Mouse (Mus musculus): ENCODE data around the gene Dip2c.

The Dip2c gene

DNA sequence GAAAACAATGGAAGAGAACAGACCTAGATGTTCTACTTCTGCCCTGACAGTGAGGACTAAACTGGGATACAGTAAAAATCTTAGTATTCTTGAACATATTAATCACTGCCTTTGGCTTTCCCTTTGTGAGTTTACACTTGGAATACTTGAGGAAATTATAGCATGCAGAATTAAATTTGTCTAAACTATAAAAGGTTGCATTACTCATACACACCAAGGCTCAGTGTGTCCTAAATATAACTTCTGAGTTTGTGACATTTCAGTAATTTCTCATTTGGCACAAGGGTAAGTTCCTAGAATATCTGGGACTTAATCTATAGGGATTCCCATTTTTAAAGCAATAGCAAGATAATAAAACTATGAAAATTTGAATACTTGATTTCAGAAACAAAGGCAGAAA lies 262.2 kb downstream of the Dip2c start:
- in situ Hi-C loops (cut with MboI) = no loop called here

DNA sequence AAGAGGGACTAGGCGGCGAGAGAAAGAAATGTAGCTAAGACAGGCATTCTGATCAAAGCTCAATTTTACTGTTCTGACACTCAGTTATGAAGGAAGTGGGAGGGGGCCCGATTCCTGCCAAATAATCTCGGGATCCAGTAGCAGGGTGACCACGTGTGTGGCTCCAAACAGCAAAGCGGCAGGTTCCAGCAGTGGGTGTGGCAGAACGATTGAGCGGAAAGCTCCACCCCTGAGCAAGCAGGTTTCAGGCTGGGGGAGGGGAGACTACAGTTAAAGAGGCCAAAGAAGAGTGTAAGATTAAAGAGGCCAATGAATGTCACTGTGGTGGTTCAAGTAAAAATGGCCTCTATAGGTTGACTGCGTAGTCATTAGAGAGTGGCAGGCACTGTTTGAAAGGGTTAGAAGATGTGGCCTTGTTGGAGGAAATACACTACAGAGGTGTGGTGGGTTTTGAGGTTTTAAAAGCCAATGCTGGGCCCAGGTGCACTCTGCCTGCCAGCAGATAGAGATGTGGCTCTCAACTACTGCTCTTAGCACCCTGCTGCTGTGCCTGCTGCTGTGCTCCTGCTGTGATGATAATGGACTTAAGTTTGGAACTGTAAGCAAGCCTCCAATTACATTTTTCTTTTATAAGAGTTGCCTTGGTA lies 271.5 kb downstream of the Dip2c start:
- in situ Hi-C loops (cut with MboI) = no loop called here

DNA sequence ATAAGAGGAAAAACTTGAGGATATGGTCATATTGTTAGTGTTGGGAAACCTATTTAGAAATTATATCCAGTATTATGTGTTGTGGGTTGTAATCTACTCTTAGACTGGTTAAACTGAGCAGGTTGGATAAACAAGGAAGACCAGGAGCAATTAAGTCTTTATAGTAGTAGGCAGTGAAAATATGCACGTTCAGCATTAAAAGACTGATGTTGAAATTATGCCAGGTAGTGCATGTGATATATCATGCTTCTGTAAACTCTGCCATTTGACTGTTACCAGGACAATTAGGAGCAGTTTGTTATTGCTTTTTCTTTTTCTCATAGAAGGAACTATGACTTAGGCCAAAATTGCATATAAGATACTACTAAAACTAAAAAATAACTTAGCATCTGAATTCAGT lies 285.8 kb downstream of the Dip2c start:
- in situ Hi-C loops (cut with MboI) = no loop called here

DNA sequence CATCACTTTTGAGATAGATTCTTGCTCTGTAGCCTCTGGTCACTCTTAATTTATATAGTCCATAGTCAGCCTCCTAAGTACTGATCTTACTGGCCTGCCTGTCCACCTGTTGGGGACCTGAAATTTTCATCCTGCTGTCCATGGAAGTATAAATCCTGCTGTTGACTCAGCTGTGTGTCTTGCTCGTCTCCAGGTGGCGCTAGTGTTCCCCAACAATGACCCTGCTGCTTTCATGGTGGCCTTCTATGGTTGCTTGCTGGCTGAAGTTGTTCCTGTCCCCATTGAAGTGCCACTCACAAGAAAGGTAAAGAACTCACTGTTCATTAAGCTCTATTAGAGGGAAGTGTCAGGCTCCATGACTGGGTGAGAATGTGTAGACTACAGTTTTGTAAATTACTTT lies 286.6 kb downstream of the Dip2c start:
- in situ Hi-C loops (cut with MboI) = no loop called here

DNA sequence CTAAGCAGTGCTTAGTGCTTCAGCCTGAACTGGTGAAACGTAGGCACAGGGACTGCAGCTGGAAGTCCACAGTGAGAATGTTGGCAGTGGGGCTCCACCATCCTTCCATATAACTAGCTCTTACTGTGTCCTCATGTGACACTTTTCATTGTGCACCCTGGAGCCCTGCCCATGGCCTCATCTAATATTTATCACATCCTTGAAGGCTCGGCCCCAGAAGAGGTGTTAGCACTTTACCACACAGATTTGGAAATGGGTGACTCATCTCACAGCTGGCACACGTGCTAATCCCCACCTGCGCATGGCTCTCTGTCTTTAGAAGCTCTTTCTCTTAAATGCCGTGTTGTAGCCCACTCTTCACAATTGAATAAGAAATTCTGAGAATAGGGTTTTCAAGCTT lies 292.5 kb downstream of the Dip2c start:
- in situ Hi-C loops (cut with MboI) = no loop called here

DNA sequence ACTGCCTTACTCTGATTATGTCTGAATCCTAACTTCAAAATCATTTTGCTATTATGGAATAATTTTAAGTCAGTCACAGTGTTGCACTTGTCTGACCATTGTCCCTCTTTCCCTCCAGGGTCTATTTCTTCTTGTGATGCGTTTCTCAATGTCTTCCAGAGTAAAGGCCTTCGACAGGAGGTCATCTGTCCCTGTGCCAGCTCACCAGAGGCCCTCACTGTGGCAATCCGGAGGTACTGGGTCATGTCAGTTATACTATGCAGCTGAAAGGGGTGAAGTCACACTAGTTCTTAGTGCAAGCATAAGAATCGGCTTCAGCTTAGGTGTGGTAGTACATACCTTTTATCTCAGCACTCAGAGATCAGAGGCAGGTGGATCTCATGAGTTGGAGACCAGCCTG lies 300.4 kb downstream of the Dip2c start:
- in situ Hi-C loops (cut with MboI) = no loop called here

DNA sequence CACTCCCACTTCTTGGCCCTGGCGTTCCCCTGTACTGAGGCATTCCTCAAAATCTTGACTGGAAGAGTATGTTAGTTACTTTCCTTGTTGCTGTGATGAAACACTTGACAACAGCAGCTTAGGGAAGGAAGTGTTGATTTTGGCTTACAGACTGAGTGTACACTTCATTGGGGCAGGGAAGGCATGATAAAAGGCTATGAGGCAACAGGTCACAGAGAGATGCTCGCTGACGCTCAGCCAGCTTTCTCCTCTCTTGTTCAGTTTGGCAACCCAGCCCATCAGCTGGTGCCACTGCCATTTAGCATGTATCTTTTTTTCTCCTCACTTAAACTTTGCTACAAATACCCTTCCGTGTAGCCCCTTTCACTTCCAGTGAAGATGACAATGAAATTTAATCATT lies 302.1 kb downstream of the Dip2c start:
- in situ Hi-C loops (cut with MboI) = no loop called here

DNA sequence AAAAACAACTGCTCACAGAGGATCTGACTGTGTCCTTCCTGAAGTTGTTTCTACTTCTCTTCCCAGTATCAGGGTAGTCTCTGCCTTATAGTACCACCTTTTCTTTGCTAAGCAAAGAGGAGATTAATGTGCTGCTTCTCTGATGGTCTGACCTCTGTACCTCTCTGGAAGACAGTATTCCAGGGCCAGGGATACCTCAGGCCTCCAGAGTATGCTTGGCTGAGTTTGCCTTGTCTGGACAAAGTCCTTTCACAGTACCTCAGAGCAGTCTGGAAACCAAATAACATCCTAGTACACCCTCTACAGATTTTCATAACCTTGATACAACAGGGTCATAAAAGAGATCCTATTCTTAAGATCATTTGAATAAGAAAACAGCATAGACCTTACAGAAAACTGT lies 305.5 kb downstream of the Dip2c start:
- in situ Hi-C loops (cut with MboI) = no loop called here

DNA sequence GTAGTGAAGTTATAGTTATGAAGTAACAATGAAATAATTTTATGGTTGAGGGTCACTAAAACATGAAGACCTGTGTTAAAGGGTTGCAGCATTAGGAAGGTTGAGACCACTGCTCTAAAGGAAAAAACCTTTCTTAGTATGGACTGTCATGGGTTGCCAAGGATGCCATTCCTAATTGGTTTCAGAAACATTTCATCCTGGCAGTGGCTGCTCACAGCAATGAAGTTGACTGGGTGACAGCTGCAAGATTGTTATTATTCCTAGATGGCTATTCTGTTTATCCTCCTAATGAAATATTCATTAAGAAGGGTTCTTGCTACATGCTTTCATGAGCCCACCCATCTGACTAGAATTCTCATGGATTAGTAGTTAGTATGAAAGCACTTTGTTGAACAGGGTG lies 307.3 kb downstream of the Dip2c start:
- in situ Hi-C loops (cut with MboI) = no loop called here

DNA sequence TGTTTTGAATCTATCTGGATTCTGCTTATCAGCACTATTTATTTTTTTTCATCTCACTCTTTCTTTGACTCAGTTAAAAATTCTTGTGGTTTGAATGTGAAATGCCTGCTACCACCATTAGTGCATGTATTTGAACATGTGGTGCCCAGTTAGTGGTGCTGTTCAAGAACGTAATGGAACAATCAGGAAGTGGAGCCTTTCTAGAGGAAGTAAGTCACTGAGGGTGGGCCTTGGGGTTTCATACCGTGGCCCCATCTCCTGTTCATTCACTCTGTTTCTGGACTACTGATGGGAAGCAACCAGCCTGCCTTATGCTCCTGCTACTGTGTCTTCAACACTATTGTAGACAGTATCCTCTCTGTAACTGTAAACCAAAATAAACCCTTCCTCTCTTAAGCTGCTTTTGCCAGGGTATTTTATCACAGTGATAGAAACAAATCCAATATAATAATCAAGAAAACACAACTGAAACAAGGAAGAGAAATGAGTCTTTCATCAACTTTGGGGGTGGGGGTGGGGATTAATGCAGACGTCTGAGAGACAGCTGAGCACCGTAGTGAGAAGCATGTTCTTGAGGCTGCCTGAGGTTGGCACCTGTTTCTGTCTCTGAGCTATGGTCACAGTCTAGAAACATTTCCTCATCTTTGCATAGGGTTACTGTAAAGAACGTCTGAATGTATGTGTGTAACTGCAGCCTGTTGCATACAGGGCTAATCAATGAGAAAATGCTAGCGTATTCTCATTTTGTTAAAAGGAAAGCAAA lies 323.2 kb downstream of the Dip2c start:
- in situ Hi-C loops (cut with MboI) = no loop called here

DNA sequence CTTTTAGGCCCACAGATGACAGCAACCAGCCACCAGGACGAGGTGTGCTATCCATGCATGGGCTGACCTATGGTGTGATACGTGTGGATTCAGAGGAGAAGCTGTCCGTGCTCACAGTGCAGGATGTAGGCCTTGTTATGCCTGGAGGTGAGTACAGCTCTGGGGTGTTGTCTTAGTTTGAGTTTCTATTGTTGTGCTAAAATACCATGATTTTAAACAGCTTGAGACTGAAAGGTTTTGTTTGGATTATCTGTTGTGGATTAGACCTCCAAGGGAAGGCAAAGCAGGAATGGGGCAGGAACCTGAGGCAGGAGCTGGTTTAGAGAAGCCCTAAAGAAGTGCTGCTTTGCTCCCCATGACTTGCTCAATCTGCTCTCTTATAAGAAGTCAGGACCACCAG lies 325.0 kb downstream of the Dip2c start:
- in situ Hi-C loops (cut with MboI) = no loop called here

DNA sequence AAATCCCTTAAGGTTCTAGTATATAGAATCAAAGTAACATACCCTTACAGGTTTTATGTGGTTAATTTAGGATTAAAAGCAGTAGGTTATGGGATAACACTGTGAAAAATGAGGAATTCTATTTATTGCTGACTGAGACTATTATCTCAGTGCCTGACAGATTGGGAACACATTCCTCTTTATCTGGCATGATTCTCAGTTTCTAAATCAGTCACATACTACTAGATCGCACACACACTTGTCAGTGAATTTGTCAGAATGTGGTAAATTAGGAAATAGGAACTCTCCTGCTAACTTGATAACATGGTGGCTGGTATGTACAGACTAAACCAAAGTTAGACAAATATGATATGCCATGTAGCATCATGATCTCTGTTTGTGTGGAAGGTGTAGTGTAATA lies 334.9 kb downstream of the Dip2c start:
- in situ Hi-C loops (cut with MboI) = no loop called here

DNA sequence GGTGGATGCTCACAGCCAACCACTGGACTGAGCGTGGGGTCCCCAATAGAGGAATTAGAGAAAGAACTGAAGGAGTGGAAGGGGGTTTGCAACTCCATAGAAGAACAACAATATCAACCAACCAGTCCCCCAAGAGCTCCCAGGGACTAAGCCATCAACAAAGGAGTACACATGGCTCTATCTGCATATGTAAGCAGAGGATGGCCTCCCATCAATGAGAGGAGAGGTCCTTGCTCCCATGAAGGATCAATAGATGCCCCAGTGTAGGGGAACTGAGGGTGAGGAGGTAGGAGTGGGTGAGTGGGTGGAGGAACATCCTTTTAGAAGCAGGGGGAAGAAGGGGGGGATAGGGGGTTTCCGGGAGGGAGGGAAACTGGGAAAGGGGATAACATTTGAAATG lies 356.4 kb downstream of the Dip2c start:
- in situ Hi-C loops (cut with MboI) = no loop called here

DNA sequence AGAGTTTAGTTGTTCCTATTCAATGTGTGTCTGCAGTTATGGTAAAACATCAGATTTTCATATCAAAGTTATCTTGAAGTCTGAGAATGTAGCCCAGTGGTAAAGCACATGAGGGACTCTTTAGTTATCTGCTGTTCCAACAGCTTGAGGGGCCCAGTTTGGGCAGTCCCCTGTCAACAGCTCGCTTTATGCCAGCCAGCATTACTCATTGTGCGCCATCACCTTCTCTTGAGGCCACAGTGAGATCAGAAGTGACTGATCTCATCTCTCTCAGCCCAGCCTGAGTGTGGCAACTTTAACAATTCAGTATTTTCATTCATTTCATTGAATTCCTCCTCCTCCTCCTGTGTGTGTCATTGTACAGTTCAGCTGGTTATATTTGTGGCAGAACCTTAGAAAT lies 359.6 kb downstream of the Dip2c start:
- in situ Hi-C loops (cut with MboI) = no loop called here

DNA sequence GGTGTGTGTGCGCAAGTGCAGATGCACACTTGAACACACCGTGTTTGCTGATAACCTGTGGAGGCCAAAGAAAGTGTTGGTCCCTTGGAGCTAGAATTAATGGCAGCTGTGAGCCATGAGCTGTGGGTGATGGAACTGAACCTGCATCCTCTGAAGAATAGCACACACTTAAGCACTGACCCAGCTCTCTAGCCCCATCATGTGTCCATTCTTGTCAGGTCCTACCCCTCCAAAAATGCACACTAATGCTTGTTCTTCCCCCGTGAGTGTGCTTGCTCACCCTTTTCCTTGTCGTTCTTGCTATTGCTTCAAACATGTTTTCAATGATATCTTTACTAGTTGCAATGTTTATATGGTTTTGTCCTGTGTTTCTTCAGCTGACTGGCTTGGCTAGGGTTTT lies 360.2 kb downstream of the Dip2c start:
- in situ Hi-C loops (cut with MboI) = no loop called here

DNA sequence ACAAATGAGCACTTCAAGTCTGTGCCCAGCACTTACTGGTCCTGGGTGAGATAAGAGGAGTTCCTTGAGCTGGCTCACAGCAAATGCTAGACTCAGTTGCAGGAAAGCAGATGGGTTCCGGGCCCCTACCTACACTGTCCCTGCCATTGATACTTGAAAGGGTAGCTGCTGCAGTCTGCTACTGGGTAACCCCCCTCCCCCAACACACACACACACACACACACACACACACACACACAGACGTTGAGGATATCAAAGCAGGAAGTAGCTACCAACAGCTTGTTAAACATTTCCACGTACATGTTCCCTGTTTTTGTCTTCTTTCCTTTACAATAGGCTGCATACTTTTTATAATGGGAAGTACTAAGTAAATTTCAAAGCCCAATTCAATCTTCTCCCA lies 361.6 kb downstream of the Dip2c start:
- in situ Hi-C loops (cut with MboI) = no loop called here

DNA sequence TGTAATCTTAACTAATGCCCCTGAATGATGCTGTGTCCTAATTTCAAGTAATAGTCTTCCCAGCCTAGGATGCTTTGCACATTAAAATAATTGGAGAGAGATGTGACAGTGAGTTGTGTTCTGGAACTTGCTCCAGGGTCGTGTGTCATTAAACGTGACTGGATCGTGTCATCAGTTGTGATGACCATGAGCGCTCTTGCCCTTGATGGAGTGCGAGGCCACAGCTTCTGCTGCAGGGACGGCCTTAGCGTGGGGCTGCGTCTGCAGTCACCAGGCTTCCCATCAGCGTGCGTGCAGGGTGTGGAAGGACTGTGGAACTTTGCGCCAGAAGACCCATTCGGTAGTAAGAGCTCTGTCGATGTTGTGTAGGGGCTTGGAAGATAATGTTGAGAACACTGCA lies 372.4 kb downstream of the Dip2c start:
- in situ Hi-C loops (cut with MboI) = no loop called here

DNA sequence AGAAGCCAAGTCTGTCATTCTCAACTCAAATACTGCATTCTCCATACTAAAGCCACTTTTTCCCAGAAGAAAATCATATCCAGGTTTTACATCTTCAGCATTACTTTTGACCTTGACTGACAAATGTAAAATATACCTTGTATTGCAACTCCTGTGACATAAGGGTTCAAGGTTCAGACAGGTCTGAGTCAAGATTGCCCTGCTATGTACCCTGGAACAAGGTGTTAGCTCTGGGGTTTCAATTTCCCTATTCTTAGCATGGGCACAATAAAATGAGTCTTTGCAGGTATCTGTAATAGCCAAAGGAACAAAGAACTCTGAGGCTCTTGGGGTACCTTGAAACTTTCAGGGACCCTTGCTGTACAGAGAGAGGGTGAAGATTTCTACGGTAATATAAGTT lies 373.6 kb downstream of the Dip2c start:
- in situ Hi-C loops (cut with MboI) = no loop called here

DNA sequence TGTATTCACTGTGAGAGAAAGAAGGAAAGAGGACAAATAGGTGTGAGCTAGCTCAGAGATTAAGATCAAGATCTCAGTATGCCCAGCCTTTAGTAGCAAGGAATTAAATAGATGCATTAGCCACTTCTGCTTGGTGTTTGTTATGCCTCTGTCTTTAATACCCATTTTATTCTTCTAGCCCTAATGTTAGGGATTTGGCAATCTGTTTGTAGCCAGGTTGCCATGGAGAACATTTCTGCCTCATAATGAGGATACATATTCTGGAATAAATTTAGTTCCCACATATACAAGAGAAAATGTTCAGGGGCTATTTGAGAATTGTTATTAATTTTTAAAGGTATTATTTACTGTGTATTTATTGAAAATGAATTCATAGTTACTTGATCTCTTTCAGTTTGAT lies 374.3 kb downstream of the Dip2c start:
- in situ Hi-C loops (cut with MboI) = no loop called here

DNA sequence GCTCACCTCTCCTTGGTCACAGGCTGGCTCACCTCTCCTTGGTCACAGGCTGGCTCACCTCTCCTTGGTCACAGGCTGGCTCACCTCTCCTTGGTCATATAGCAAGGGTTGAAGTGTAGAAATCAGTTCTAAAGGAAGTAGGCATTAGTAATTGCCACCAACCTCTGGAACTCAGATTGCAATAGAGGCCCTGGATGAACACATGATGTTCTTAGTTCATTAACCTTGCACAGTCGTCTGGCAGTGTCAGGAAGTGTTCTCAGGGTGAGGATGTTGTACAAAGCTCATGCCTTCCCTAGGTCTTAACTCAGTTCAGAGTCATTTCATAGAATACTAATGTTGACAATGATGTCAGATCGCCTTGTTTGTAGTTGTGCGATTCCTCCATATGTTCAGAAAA lies 376.7 kb downstream of the Dip2c start:
- in situ Hi-C loops (cut with MboI) = no loop called here

DNA sequence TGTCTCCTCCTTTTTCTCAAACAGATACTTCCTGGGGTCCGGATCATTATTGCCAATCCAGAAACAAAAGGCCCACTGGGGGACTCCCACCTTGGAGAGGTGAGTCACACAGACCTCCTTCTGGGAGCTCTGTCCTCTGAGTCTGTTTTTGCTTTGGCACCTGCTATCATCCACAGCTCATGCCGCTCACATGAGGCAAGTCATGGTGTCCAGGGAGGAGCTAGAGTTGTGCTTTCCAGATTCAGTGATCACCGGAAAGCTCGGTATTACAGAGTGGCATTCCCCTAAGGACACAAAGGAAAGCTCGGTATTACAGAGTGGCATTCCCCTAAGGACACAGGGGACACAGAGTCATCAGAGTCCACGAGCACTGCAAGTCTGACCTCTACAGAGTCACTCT lies 380.3 kb downstream of the Dip2c start:
- in situ Hi-C loops (cut with MboI) = no loop called here

DNA sequence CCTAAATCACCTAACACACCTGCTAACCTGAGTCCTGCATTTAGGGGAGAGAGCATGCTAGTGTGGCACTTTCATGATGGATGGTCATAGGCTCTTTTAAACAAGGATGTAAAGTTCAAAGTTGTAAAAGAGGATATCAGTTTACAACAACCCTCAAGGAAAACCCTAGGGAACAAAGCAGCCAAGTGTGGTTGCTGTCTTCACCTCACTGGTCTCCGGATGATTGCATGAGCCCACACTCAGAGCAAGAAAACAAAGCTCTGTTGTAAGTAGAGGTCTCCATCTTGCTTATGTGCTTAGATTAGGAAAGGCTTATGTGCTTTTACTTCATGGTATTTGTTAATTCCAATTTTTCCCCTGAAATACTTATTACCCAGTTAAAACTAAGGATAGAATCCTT lies 384.4 kb downstream of the Dip2c start:
- in situ Hi-C loops (cut with MboI) = no loop called here

DNA sequence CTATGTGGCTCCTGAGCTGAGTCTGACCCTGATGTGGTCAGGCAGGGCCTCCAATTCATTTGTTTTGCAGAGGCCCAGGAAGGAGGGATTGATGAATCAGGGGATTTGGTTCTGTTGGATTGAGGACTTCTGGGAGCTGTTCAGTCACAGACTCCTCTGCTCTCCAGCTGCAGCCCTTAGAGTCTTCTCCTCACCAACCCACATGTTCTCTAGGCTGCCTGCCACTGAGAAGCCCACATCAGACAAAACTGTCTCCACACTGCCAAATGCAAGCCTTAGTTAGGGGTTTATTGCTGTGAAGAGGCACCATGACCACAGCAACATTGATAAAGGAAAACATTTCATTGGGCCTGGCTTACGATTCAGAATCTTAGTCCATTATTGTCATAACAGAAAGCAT lies 387.3 kb downstream of the Dip2c start:
- in situ Hi-C loops (cut with MboI) = no loop called here

DNA sequence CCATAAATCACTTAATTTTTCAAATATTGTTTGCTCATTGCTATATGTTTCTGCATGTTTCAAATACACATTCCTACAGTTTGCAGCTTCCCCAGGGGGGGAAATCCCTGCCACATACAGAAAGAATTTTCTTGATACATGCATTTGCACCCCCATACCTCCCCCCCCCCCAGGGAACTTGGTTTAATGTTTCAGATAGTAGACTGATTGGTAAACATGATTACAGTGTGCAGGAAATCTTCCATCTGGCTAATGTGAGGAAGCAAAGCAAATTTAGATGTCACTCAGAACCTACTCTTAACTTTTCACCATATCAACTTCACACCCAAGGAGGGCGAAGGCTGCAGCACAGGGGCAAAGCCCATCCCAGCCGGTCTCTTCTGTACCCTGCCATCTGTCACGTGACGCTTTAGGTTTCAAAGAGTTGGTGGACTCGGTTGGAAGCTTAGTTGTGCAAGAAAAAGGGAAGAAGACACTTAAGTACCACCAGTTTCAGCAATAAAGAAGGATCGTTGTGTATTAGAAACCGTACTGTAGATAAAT lies 391.7 kb downstream of the Dip2c start:
- in situ Hi-C loops (cut with MboI) = no loop called here

Data from mature B cell (primary cell).